Mouse (Mus musculus): Measurements from ENCODE around the gene Slk. TPM values are rescaled to one million over a fixed set of nuclear protein-coding genes. Genes with fewer than 3 reads are reported as not detected.

Gene Slk
- polyA plus RNA-seq, 1 experiment, result 12.1 TPM

- Histone ChIP-seq H3K27me3 (ENCODE audit: control insufficient read depth, insufficient read depth, insufficient read length) (no peaks in the 10 kb centered on the region), H3K36me3 (ENCODE audit: control insufficient read depth, insufficient read depth) (no peaks in the 10 kb centered on the region), H3K4me2 (ENCODE audit: low read depth) (no peak overlapping the region), H3K4me3 (no peak overlapping the region), H3ac (ENCODE audit: control insufficient read depth, insufficient read length) (no peak overlapping the region), H3K79me2 (ENCODE audit: control insufficient read depth, insufficient read depth) (no peaks in the 10 kb centered on the region)
- TF ChIP-seq MAX (IDR thresholded peaks at IDR 0.05; ENCODE audit: low read depth) (no peak), POLR2A (IDR thresholded peaks at IDR 0.05; ENCODE audit: insufficient read length, low read depth) (no peak), SRF (IDR thresholded peaks at IDR 0.05; ENCODE audit: control insufficient read depth, insufficient read length, low read depth) (no peak), MYOG (IDR thresholded peaks at IDR 0.05; ENCODE audit: control insufficient read depth in 1 of 3, insufficient read depth in 1 of 3, insufficient read length in 2 of 3, low read depth in 2 of 3) (no peak), POLR2AphosphoS2 (IDR thresholded peaks at IDR 0.05; ENCODE audit: insufficient read length, low read depth) (no peak), USF1 (IDR thresholded peaks at IDR 0.05; ENCODE audit: low read depth) (no peak), REST (IDR thresholded peaks at IDR 0.05; ENCODE audit: insufficient read depth, insufficient read length) (no peak), CEBPB (IDR thresholded peaks at IDR 0.05; ENCODE audit: insufficient read depth, poor library complexity, severe bottlenecking) (no peak), TCF12 (IDR thresholded peaks at IDR 0.05; ENCODE audit: insufficient read depth, poor library complexity, severe bottlenecking) (no peak), TCF3 (IDR thresholded peaks at IDR 0.05; ENCODE audit: insufficient read length, low read depth) (no peak)
Measured at GRCm38 (mm10) chr19:47668399-47668798, 88.9 kb downstream of the Slk start.

- Histone ChIP-seq H3K27me3 (ENCODE audit: control insufficient read depth, insufficient read depth, insufficient read length) (no peaks in the 10 kb centered on the region), H3K4me2 (ENCODE audit: low read depth) (no peak overlapping the region), H3K4me3 (no peak overlapping the region), H3ac (ENCODE audit: control insufficient read depth, insufficient read length) (no peak overlapping the region), H3K79me2 (ENCODE audit: control insufficient read depth, insufficient read depth) (no peaks in the 10 kb centered on the region), H3K36me3 (ENCODE audit: control insufficient read depth, insufficient read depth) (no peaks in the 10 kb centered on the region)
- TF ChIP-seq TCF3 (IDR thresholded peaks at IDR 0.05; ENCODE audit: insufficient read length, low read depth) (no peak), MYOG (IDR thresholded peaks at IDR 0.05; ENCODE audit: control insufficient read depth in 1 of 3, insufficient read depth in 1 of 3, insufficient read length in 2 of 3, low read depth in 2 of 3) (no peak), E2F4 (IDR thresholded peaks at IDR 0.05; ENCODE audit: insufficient read depth) (no peak), SRF (IDR thresholded peaks at IDR 0.05; ENCODE audit: control insufficient read depth, insufficient read length, low read depth) (no peak), TCF12 (IDR thresholded peaks at IDR 0.05; ENCODE audit: insufficient read depth, poor library complexity, severe bottlenecking) (no peak), USF1 (IDR thresholded peaks at IDR 0.05; ENCODE audit: low read depth) (no peak), POLR2AphosphoS2 (IDR thresholded peaks at IDR 0.05; ENCODE audit: insufficient read length, low read depth) (no peak), CEBPB (IDR thresholded peaks at IDR 0.05; ENCODE audit: insufficient read depth, poor library complexity, severe bottlenecking) (no peak), POLR2A (IDR thresholded peaks at IDR 0.05; ENCODE audit: insufficient read length, low read depth) (no peak), MAX (IDR thresholded peaks at IDR 0.05; ENCODE audit: low read depth) (no peak), MYOD1 (IDR thresholded peaks at IDR 0.05; ENCODE audit: control insufficient read depth in 1 of 3, insufficient read length in 2 of 3, low read depth in 2 of 3) (no peak), REST (IDR thresholded peaks at IDR 0.05; ENCODE audit: insufficient read depth, insufficient read length) (no peak)
Measured at GRCm38 (mm10) chr19:47674419-47674818, 94.9 kb downstream of the Slk start.

DNA sequence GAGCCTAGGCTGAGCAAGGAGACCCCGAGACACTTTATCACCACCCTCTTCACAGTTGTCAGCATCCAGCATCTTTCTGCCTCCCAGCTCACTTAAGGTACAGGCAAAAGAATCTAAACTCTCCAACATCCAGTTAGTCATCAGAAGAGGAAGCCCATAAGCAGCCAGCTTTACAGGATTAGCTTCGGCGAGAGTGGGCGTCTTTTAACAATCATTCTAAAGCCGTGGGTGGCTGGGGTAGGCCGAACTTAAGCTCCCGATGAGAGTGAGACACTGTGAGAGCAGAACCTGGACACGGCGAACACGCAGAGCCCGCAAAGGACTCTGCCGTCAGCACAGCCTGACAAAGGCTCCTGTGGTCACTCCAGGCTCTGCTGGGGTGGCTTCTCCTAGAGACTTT is 99.2 kb downstream of the Slk start:
- Histone ChIP-seq H3K79me2 (ENCODE audit: control insufficient read depth, insufficient read depth) (no peaks in the 10 kb centered on the region), H3ac (ENCODE audit: control insufficient read depth, insufficient read length) (no peak overlapping the region), H3K4me3 (no peak overlapping the region), H3K4me2 (ENCODE audit: low read depth) (no peak overlapping the region), H3K36me3 (ENCODE audit: control insufficient read depth, insufficient read depth) (no peaks in the 10 kb centered on the region), H3K27me3 (ENCODE audit: control insufficient read depth, insufficient read depth, insufficient read length) (no peaks in the 10 kb centered on the region)
- no peak for TF ChIP-seq USF1 (IDR thresholded peaks at IDR 0.05; ENCODE audit: low read depth)
- TF ChIP-seq REST (IDR thresholded peaks at IDR 0.05; ENCODE audit: insufficient read depth, insufficient read length), result no peak
- TF ChIP-seq SRF (IDR thresholded peaks at IDR 0.05; ENCODE audit: control insufficient read depth, insufficient read length, low read depth), result no peak
- no peak for TF ChIP-seq TCF3 (IDR thresholded peaks at IDR 0.05; ENCODE audit: insufficient read length, low read depth)
- TF ChIP-seq POLR2A (IDR thresholded peaks at IDR 0.05; ENCODE audit: insufficient read length, low read depth), result no peak
- TF ChIP-seq E2F4 (IDR thresholded peaks at IDR 0.05; ENCODE audit: insufficient read depth), result no peak
- no peak for TF ChIP-seq TCF12 (IDR thresholded peaks at IDR 0.05; ENCODE audit: insufficient read depth, poor library complexity, severe bottlenecking)
- no peak for TF ChIP-seq MAX (IDR thresholded peaks at IDR 0.05; ENCODE audit: low read depth)
- no peak for TF ChIP-seq CEBPB (IDR thresholded peaks at IDR 0.05; ENCODE audit: insufficient read depth, poor library complexity, severe bottlenecking)
- no peak for TF ChIP-seq MYOG (IDR thresholded peaks at IDR 0.05; ENCODE audit: control insufficient read depth in 1 of 3, insufficient read depth in 1 of 3, insufficient read length in 2 of 3, low read depth in 2 of 3)
- no peak for TF ChIP-seq POLR2AphosphoS2 (IDR thresholded peaks at IDR 0.05; ENCODE audit: insufficient read length, low read depth)
- TF ChIP-seq MYOD1 (IDR thresholded peaks at IDR 0.05; ENCODE audit: control insufficient read depth in 1 of 3, insufficient read length in 2 of 3, low read depth in 2 of 3), result no peak

DNA sequence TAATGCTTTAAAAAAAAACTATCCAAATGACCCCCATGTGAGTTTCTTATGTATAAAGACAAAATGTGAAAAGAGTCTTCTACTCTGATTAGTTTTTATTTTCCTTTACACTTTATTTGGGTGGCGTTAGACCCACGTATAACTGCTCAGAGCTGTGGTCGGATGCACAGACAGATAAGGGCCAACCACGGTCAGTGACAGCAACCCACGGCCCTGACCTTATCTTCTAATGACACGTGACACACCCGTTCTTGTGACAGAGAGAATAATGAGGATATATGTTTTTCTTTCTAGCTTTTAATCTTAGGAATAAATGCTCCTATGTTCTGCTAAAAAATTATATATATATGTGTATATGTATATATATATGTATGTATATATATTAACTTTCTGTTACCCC is 110.1 kb downstream of the Slk start:
- no peak overlapping the region for H3K4me3 ChIP-seq
- no peaks in the 10 kb centered on the region for H3K27me3 ChIP-seq (ENCODE audit: control insufficient read depth, insufficient read depth, insufficient read length)
- no peak for TF ChIP-seq SRF (IDR thresholded peaks at IDR 0.05; ENCODE audit: control insufficient read depth, insufficient read length, low read depth)
- TF ChIP-seq MYOG (IDR thresholded peaks at IDR 0.05; ENCODE audit: control insufficient read depth in 1 of 3, insufficient read depth in 1 of 3, insufficient read length in 2 of 3, low read depth in 2 of 3), result no peak
- TF ChIP-seq CEBPB (IDR thresholded peaks at IDR 0.05; ENCODE audit: insufficient read depth, poor library complexity, severe bottlenecking), result no peak
- no peaks in the 10 kb centered on the region for H3K79me2 ChIP-seq (ENCODE audit: control insufficient read depth, insufficient read depth)
- H3K36me3 ChIP-seq (ENCODE audit: control insufficient read depth, insufficient read depth), result no peaks in the 10 kb centered on the region
- H3K4me2 ChIP-seq (ENCODE audit: low read depth), result no peak overlapping the region
- no peak overlapping the region for H3ac ChIP-seq (ENCODE audit: control insufficient read depth, insufficient read length)

DNA sequence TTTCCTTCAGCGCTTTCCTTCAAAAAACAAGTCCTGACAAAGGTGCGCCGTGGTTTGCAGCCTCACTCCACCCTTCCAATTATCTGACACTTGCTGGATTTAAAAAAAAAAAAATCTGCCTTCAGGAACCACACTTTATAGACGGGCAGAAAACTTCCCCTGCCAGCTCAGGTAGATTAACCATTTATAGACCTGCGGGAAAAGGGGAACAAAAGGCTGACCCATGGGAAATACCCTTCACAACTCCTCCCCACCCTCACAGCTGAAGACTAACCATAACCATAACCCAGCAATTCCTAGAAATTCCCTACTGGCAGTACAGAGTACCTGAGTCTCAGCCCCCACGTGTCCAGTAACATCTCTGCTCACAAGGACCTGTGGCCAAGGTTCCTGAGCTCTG is 112.5 kb downstream of the Slk start, which contains the start of gene Col17a1:
Col17a1 (minus strand) TSS at position 101 of the 400 bp plus-strand sequence.
- H3K4me3 ChIP-seq, result no peak within 1 kb of the TSS
- H3K4me2 ChIP-seq (ENCODE audit: low read depth), result no peak within 1 kb of the TSS
- no peak for TF ChIP-seq SRF (IDR thresholded peaks at IDR 0.05; ENCODE audit: control insufficient read depth, insufficient read length, low read depth)
- TF ChIP-seq REST (IDR thresholded peaks at IDR 0.05; ENCODE audit: insufficient read depth, insufficient read length), result no peak
- no peak for TF ChIP-seq USF1 (IDR thresholded peaks at IDR 0.05; ENCODE audit: low read depth)
- no peak for TF ChIP-seq CEBPB (IDR thresholded peaks at IDR 0.05; ENCODE audit: insufficient read depth, poor library complexity, severe bottlenecking)
- TF ChIP-seq TCF3 (IDR thresholded peaks at IDR 0.05; ENCODE audit: insufficient read length, low read depth), result no peak
- TF ChIP-seq POLR2AphosphoS2 (IDR thresholded peaks at IDR 0.05; ENCODE audit: insufficient read length, low read depth), result no peak
- no peak for TF ChIP-seq MYOG (IDR thresholded peaks at IDR 0.05; ENCODE audit: control insufficient read depth in 1 of 3, insufficient read depth in 1 of 3, insufficient read length in 2 of 3, low read depth in 2 of 3)
- no peak for TF ChIP-seq TCF12 (IDR thresholded peaks at IDR 0.05; ENCODE audit: insufficient read depth, poor library complexity, severe bottlenecking)
- TF ChIP-seq E2F4 (IDR thresholded peaks at IDR 0.05; ENCODE audit: insufficient read depth), result no peak
- TF ChIP-seq MAX (IDR thresholded peaks at IDR 0.05; ENCODE audit: low read depth), result no peak
- TF ChIP-seq MYOD1 (IDR thresholded peaks at IDR 0.05; ENCODE audit: control insufficient read depth in 1 of 3, insufficient read length in 2 of 3, low read depth in 2 of 3), result no peak
- TF ChIP-seq POLR2A (IDR thresholded peaks at IDR 0.05; ENCODE audit: insufficient read length, low read depth), result no peak
- H3K79me2 ChIP-seq (ENCODE audit: control insufficient read depth, insufficient read depth), result no peaks in the 10 kb centered on the region
- H3K27me3 ChIP-seq (ENCODE audit: control insufficient read depth, insufficient read depth, insufficient read length), result no peaks in the 10 kb centered on the region
- H3ac ChIP-seq (ENCODE audit: control insufficient read depth, insufficient read length), result no peak within 1 kb of the TSS
- no peaks in the 10 kb centered on the region for H3K36me3 ChIP-seq (ENCODE audit: control insufficient read depth, insufficient read depth)
